Comparison of ENCODE assay signal across 16 mouse cellular contexts in the genomic region with DNA sequence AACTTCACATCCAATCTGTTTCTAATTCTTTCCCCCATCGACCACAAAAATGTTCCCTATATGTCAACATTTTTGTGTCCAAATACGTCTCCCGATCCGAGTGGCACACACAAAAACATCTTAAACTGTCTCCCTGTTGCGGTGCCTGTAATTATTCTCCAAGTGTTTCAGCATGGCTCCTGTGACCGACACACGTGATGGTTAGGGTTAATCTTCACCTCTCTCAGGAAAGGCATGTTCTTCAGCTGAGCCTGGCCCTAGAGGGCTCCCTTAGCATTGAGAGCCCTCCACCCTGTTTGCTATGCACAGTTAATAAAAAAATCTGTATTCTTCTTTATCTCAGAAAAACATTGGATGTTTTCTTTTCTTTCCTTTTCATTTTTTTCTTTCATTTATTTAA. TPM values are rescaled to one million over a fixed set of nuclear protein-coding genes. Genes with fewer than 3 reads are reported as not detected.
"Had no signal": no experiment of that assay in that cellular context is flagged by ENCODE, and none has a peak within 500 bp of the region (broad histone marks: within the 10 kb centered on the region; RNA-seq: fewer than 3 reads in every experiment).

No protein-coding gene starts in this region.

- H3K27ac ChIP-seq: liver, embryonic 15.5 days; macrophage; midbrain, embryonic 12.5 days; neural tube, embryonic 13.5 days had no signal

- H3K4me3 ChIP-seq: limb, embryonic 13.5 days; liver, embryonic 15.5 days; midbrain, embryonic 12.5 days; neural tube, embryonic 13.5 days had no signal

- H3K36me3 ChIP-seq: limb, embryonic 13.5 days; liver, embryonic 15.5 days; midbrain, embryonic 12.5 days; neural tube, embryonic 13.5 days had no signal

- H3K4me2 ChIP-seq: limb, embryonic 13.5 days; liver, embryonic 11.5 days; liver, embryonic 15.5 days; midbrain, embryonic 12.5 days; neural tube, embryonic 13.5 days had no signal

- H3K9ac ChIP-seq: limb, embryonic 13.5 days; liver, embryonic 15.5 days; midbrain, embryonic 12.5 days; neural tube, embryonic 13.5 days had no signal

- H3K27me3 ChIP-seq: limb, embryonic 13.5 days; liver, embryonic 15.5 days; midbrain, embryonic 12.5 days; neural tube, embryonic 13.5 days had no signal

- H3K9me3 ChIP-seq: limb, embryonic 13.5 days; liver, embryonic 15.5 days; midbrain, embryonic 12.5 days; neural tube, embryonic 13.5 days had no signal

- ATAC-seq: intestine, embryonic 16.5 days; lung, postnatal 0 days; midbrain, embryonic 16.5 days had no signal

- H3K4me1 ChIP-seq: midbrain, embryonic 12.5 days; neural tube, embryonic 13.5 days had no signal

- DNase-seq: layer of hippocampus, adult 9-11 months; layer of hippocampus, postnatal 36 days; lung, adult 2 months; retina, postnatal 1 day; right cerebral cortex, postnatal 4 days; spleen, adult 18-20 months had no signal

RNA-seq across cellular contexts. Expression of a gene that starts 41.7 kb away (rescaled TPM):
- total RNA-seq: megakaryocyte-erythroid progenitor cell, adult 5-6 weeks had no signal
- polyA plus RNA-seq: macrophage had no signal
